Mouse (Mus musculus): Measurements from ENCODE around the gene Ccdc162. TPM values are rescaled to one million over a fixed set of nuclear protein-coding genes. Genes with fewer than 3 reads are reported as not detected.
"Not testable (repeated sequence)": the region's sequence is repeated elsewhere in the genome, so short reads cannot be mapped to it uniquely, and the experiment has no call there.

The Ccdc162 gene
- total RNA-seq, 1 experiment from 2014 or later, result not detected

- ATAC-seq (replicated peaks in 1 of 2; ENCODE audit: insufficient read depth in 1 of 2, low FRiP score in 2 of 2, low TSS enrichment in 1 of 2, low read depth in 1 of 2, poor library complexity in 2 of 2, severe bottlenecking in 2 of 2), result peak; percentile 76 to 86
These were observed 50.9 kb downstream of the Ccdc162 start for GRCm38 (mm10) chr10:41665498-41665897.

DNA sequence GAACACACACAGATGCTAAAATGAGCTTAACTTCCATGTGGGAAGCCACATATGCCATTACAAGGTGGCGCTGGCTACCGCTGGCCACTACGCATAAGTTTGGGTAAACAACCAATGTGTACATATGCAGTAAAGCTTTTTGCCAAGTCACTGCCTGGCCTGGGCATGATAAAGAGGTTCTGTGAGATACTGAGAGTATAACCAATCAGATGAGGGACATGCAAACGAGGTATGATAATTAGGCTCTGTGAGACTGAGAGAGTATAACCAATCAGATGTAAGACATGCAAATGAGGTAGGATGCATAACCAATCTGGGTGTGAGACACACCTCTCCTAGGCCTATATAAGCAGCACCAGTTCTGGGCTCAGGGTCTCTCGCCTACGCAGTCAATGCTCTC, 56.8 kb downstream of the Ccdc162 start:
- not testable (repeated sequence) for ATAC-seq (replicated peaks in 1 of 2; ENCODE audit: insufficient read depth in 1 of 2, low FRiP score in 2 of 2, low TSS enrichment in 1 of 2, low read depth in 1 of 2, poor library complexity in 2 of 2, severe bottlenecking in 2 of 2)

- ATAC-seq (replicated peaks in 1 of 2; ENCODE audit: insufficient read depth in 1 of 2, low FRiP score in 2 of 2, low TSS enrichment in 1 of 2, low read depth in 1 of 2, poor library complexity in 2 of 2, severe bottlenecking in 2 of 2), result not testable (repeated sequence)
These were observed 60.8 kb downstream of the Ccdc162 start for GRCm38 (mm10) chr10:41655684-41656083.

- ATAC-seq (replicated peaks in 1 of 2; ENCODE audit: insufficient read depth in 1 of 2, low FRiP score in 2 of 2, low TSS enrichment in 1 of 2, low read depth in 1 of 2, poor library complexity in 2 of 2, severe bottlenecking in 2 of 2), result no peak
These were observed 63.4 kb downstream of the Ccdc162 start for GRCm38 (mm10) chr10:41652988-41653387.

DNA sequence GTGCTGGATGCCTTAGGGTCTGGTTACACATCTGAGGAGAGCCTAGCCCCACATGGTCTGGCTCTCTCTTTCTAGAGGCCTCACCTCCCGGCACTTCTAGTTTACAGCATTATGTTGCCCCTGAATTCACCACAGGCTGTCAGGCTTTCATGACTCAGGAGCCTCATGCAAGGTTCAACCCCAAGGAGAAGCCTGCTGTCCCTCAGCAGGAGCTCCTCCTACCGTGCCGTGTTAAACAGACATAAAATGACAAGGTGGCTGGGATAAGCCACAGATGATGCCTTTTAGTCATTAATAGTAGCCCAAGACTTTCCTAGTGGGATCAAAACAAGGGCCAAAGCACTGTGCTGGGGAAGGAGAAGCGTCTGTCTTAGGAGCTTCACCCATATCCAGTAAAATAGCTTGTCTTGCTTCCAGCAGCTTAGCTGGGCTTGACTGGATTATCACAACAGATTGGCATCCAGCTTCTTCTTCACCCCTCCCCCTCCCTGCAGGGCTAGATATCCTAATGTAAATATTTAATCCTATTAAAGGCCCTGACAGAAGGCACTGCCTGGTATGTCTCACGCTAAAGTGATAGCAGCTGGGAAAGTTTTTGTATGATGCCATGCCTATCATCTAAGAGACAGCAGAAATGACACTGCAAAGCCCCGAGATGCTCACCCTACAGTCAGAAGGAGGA, 64.2 kb downstream of the Ccdc162 start:
- ATAC-seq (replicated peaks in 1 of 2; ENCODE audit: insufficient read depth in 1 of 2, low FRiP score in 2 of 2, low TSS enrichment in 1 of 2, low read depth in 1 of 2, poor library complexity in 2 of 2, severe bottlenecking in 2 of 2), result no peak

DNA sequence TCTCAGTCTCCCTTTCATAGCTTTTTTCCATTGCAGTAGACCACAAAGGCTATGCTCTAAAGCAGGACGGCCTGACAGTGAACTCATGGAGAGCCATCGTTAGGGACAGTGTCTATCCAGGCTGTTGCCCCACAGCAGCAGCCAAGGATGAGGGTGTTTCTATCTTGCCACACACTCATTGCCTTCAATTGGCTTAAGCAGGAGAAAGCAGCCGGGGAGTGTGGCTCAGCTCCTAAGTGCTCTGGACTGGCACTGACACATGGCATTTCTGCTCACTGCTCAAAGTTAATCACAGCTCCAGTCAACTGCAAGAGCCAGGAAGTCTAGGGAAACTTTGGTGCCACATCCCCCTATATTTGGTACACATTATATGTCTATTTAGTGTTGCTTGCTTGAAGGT, 64.9 kb downstream of the Ccdc162 start:
- ATAC-seq (replicated peaks in 1 of 2; ENCODE audit: insufficient read depth in 1 of 2, low FRiP score in 2 of 2, low TSS enrichment in 1 of 2, low read depth in 1 of 2, poor library complexity in 2 of 2, severe bottlenecking in 2 of 2), result no peak

GRCm38 (mm10) chr10:41649186-41649585, 67.2 kb downstream of the Ccdc162 start:
- ATAC-seq (replicated peaks in 1 of 2; ENCODE audit: insufficient read depth in 1 of 2, low FRiP score in 2 of 2, low TSS enrichment in 1 of 2, low read depth in 1 of 2, poor library complexity in 2 of 2, severe bottlenecking in 2 of 2), result no peak

- 0 out of 4 replicates have a peak, but pooled peaks of 1 of the 2 experiments have one; percentile 12 for ATAC-seq (replicated peaks in 1 of 2; ENCODE audit: insufficient read depth in 1 of 2, low FRiP score in 2 of 2, low TSS enrichment in 1 of 2, low read depth in 1 of 2, poor library complexity in 2 of 2, severe bottlenecking in 2 of 2)
These were observed 77.7 kb downstream of the Ccdc162 start for GRCm38 (mm10) chr10:41638776-41639175.

GRCm38 (mm10) chr10:41635276-41636033, 81.0 kb downstream of the Ccdc162 start:
- peak; percentile 17 to 64; a peak in 1 of 4 replicates for ATAC-seq (replicated peaks in 1 of 2; ENCODE audit: insufficient read depth in 1 of 2, low FRiP score in 2 of 2, low TSS enrichment in 1 of 2, low read depth in 1 of 2, poor library complexity in 2 of 2, severe bottlenecking in 2 of 2)

GRCm38 (mm10) chr10:41633801-41634200, 82.6 kb downstream of the Ccdc162 start:
- peak; percentile 37 to 61 for ATAC-seq (replicated peaks in 1 of 2; ENCODE audit: insufficient read depth in 1 of 2, low FRiP score in 2 of 2, low TSS enrichment in 1 of 2, low read depth in 1 of 2, poor library complexity in 2 of 2, severe bottlenecking in 2 of 2)

- no peak for ATAC-seq (replicated peaks in 1 of 2; ENCODE audit: insufficient read depth in 1 of 2, low FRiP score in 2 of 2, low TSS enrichment in 1 of 2, low read depth in 1 of 2, poor library complexity in 2 of 2, severe bottlenecking in 2 of 2)
These were observed 84.4 kb downstream of the Ccdc162 start for GRCm38 (mm10) chr10:41632062-41632461.

DNA sequence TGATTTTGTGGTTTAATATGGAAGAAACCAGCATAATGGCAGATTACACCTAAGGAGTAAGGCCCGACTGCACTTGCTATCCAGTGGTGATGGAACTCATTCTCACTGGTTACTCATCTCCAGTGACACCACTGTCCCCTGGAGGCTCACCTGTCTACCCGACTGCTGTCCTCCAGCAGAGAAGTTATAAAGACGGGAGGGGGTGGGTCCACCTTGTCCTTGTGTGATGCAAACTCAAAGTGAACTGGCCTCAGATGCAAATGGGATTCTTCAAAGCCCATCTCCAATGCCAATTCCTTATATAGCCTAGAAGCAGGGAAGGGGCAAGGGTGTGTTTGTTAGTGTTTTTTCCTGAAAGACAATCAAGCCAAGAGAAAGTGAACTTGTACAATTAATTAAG, 89.4 kb downstream of the Ccdc162 start:
- ATAC-seq (replicated peaks in 1 of 2; ENCODE audit: insufficient read depth in 1 of 2, low FRiP score in 2 of 2, low TSS enrichment in 1 of 2, low read depth in 1 of 2, poor library complexity in 2 of 2, severe bottlenecking in 2 of 2), result no peak

DNA sequence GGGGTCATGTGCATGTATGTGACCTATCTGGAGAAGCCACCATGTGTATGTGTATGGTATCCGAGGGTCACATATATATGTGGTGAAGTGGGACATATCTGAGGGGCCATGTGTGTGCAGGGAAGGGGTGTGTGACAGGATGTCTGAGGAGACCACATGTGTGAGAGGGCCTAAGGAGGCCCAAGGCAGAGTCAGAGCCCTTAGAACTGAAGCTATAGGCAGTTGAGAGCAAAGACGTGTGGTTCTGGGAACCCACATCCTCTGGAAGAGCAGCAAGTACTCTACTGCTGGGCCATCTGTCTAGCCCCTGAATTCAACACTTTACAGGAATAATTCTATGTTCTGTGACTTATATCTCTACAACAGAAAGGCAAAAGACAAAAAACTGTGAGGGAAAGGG, 96.4 kb downstream of the Ccdc162 start:
- no peak for ATAC-seq (replicated peaks in 1 of 2; ENCODE audit: insufficient read depth in 1 of 2, low FRiP score in 2 of 2, low TSS enrichment in 1 of 2, low read depth in 1 of 2, poor library complexity in 2 of 2, severe bottlenecking in 2 of 2)

DNA sequence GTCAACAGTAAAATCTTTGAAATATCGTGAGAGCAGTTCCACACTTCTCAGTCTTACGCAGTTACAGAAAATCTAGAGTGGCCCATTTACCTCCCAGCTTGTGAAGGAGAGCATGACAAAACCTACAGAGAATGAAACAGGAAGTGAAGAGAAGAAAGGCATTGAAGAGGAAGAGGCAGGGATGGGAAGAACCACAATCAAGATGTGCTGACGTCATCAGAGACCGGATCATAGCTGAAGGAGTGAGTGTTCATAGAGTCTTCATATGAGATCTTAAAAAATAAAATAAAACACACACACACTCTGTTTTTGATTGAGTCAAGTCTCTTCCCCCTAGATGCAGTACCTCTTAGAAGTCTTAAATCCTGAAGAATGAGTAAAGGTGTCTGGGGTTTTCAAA, 100.9 kb downstream of the Ccdc162 start:
- no peak for ATAC-seq (replicated peaks in 1 of 2; ENCODE audit: insufficient read depth in 1 of 2, low FRiP score in 2 of 2, low TSS enrichment in 1 of 2, low read depth in 1 of 2, poor library complexity in 2 of 2, severe bottlenecking in 2 of 2)

- ATAC-seq (replicated peaks in 1 of 2; ENCODE audit: insufficient read depth in 1 of 2, low FRiP score in 2 of 2, low TSS enrichment in 1 of 2, low read depth in 1 of 2, poor library complexity in 2 of 2, severe bottlenecking in 2 of 2), result no peak
These were observed 104.5 kb downstream of the Ccdc162 start for GRCm38 (mm10) chr10:41611941-41612340.

GRCm38 (mm10) chr10:41609475-41609874, 107.0 kb downstream of the Ccdc162 start:
- ATAC-seq (replicated peaks in 1 of 2; ENCODE audit: insufficient read depth in 1 of 2, low FRiP score in 2 of 2, low TSS enrichment in 1 of 2, low read depth in 1 of 2, poor library complexity in 2 of 2, severe bottlenecking in 2 of 2), result no peak

- ATAC-seq (replicated peaks in 1 of 2; ENCODE audit: insufficient read depth in 1 of 2, low FRiP score in 2 of 2, low TSS enrichment in 1 of 2, low read depth in 1 of 2, poor library complexity in 2 of 2, severe bottlenecking in 2 of 2), result no peak
These were observed 107.9 kb downstream of the Ccdc162 start for GRCm38 (mm10) chr10:41608485-41608884.

DNA sequence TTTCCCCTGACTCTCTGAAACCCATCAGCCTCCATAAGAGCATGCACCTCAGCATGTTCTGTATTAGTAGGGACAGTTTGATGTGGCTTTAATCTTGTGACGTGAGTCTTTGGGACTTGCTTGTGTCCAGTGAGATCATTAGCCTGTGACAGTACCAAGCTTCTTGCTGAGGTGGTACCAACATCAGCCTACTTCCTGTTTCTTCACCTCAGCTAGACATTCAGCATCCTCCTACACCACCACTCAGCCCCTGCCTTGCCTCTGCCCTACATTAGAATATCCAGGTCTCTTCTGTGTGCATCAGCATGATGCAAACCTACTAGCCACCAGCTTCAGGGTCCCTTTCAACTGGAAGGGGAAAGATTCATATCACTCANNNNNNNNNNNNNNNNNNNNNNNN, 113.8 kb downstream of the Ccdc162 start:
- no peak for ATAC-seq (replicated peaks in 1 of 2; ENCODE audit: insufficient read depth in 1 of 2, low FRiP score in 2 of 2, low TSS enrichment in 1 of 2, low read depth in 1 of 2, poor library complexity in 2 of 2, severe bottlenecking in 2 of 2)
